Mouse (Mus musculus) midbrain, embryonic 14.5 days (tissue): ENCODE results near the gene Mn1. TPM values are rescaled to one million over a fixed set of nuclear protein-coding genes. Genes with fewer than 3 reads are reported as not detected.

Source experiments
- ATAC-seq: fragments of 200-750 bp; cut with Nextera tagmentation; 2 replicates; pipeline ENCODE4 v1.8.0; 2017; ENCODE audit warnings: moderate number of reproducible peaks, moderate library complexity; ENCODE audit not compliant: low FRiP score, low TSS enrichment
- DNase-seq: peaks from one replicate; pipeline ENCODE4 v3.0.0-alpha.2; 2015
- H3K27ac ChIP-seq: fragments of 300-500 bp; sonication (generic); replicated peaks from 2 replicates; pipeline ENCODE4 v1.5.1; 2014; ENCODE audit warnings: mild to moderate bottlenecking, low read depth, low read length, moderate library complexity
- H3K27me3 ChIP-seq: fragments of 300-500 bp; sonication (generic); 2 replicates; pipeline ENCODE4 v1.6.1; 2014; ENCODE audit warnings: low read length, control low read depth, mixed read lengths; ENCODE audit not compliant: control insufficient read depth, insufficient read depth
- H3K36me3 ChIP-seq: fragments of 300-500 bp; sonication (generic); 2 replicates; pipeline ENCODE4 v1.6.1; 2014; ENCODE audit warnings: low read length, control low read depth; ENCODE audit not compliant: control insufficient read depth, insufficient read depth
- H3K4me1 ChIP-seq: fragments of 300-500 bp; sonication (generic); 2 replicates; pipeline ENCODE4 v1.6.1; 2014; ENCODE audit warnings: mild to moderate bottlenecking, antibody characterized with exemption, low read length, control low read depth; ENCODE audit not compliant: control insufficient read depth, insufficient read depth
- H3K4me2 ChIP-seq: fragments of 300-500 bp; sonication (generic); 2 replicates; pipeline ENCODE4 v1.6.1; 2014; ENCODE audit warnings: mild to moderate bottlenecking, low read length, moderate library complexity
- H3K4me3 ChIP-seq: fragments of 300-500 bp; sonication (generic); replicated peaks from 2 replicates; pipeline ENCODE4 v1.5.1; 2014; ENCODE audit warnings: low read depth, low read length
- H3K9ac ChIP-seq: fragments of 300-500 bp; sonication (generic); replicated peaks from 2 replicates; pipeline ENCODE4 v1.6.1; 2014; ENCODE audit warnings: mild to moderate bottlenecking, low read length, moderate library complexity
- H3K9me3 ChIP-seq: fragments of 300-500 bp; sonication (generic); 2 replicates; pipeline ENCODE4 v1.6.1; 2016; ENCODE audit warnings: low read length, control low read depth, mixed read lengths; ENCODE audit not compliant: control insufficient read depth
- WGBS: fragments of 180-500 bp; shearing (Covaris S2); extraction: QIAGEN DNeasy Blood & Tissue Kit; methylation state at CpG from one replicate; pipeline ENCODE4 v1.1.7; 2014; 5-methylcytosine and 5-hydroxymethylcytosine counted together
- polyA plus RNA-seq: library from polyadenylated mRNA; unstranded; fragments of >200 nt; fragmentation: Nextera tagmentation; extraction: Ambion mirVana; gene quantifications from 2 replicates; pipeline ENCODE4 v1.2.1, GENCODE M21; 2014

The Mn1 gene
- polyA plus RNA-seq, 1 experiment from 2014 or later, result 69.2 TPM

GRCm38 (mm10) chr5:111473425-111473824, 56.3 kb downstream of the Mn1 start:
- Histone ChIP-seq H3K36me3 (no peaks in the 10 kb centered on the region), H3K4me1 (no peaks in the 10 kb centered on the region), H3K9ac (no peak overlapping the region), H3K27me3 (no peaks in the 10 kb centered on the region), H3K9me3 (no peaks in the 10 kb centered on the region), H3K4me3 (no peak overlapping the region), H3K27ac (no peak overlapping the region), H3K4me2 (no peak overlapping the region)
- DNase-seq (no peak), ATAC-seq (no peak)
- 84% methylated on average over 11 of the region's 11 CpGs for WGBS

- Histone ChIP-seq H3K4me1 (no peaks in the 10 kb centered on the region), H3K9me3 (no peaks in the 10 kb centered on the region), H3K36me3 (no peaks in the 10 kb centered on the region), H3K27me3 (no peaks in the 10 kb centered on the region), H3K4me2 (no peak overlapping the region), H3K9ac (no peak overlapping the region), H3K4me3 (no peak overlapping the region), H3K27ac (no peak overlapping the region)
- 58% methylated on average over 5 of the region's 5 CpGs for WGBS
- ATAC-seq, result no peak; the same call in 1 of the 2 replicates
- no peak for DNase-seq
Measured at GRCm38 (mm10) chr5:111475721-111476120, 58.6 kb downstream of the Mn1 start.

DNA sequence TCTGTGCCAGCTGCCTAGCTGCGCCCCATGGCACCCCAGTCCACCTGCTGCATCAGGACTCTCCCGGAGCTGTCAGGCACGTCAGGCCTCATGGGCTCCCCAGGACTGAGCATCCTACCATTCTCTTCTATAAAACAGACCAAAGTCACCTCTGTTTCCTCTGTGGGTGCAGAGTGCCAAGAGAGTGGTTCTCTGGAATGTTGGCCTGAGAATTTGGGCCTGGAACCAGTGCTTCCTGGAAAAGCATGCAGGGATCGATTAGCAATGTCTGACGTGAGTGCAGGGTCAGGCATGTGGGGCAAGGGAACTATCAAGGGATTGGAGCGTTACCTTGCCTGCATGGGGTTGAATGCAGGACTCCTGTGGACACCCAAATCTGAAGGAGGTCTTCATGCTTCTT, 59.0 kb downstream of the Mn1 start:
- Histone ChIP-seq H3K9me3 (no peaks in the 10 kb centered on the region), H3K4me3 (no peak overlapping the region), H3K27ac (no peak overlapping the region), H3K27me3 (no peaks in the 10 kb centered on the region), H3K4me1 (no peaks in the 10 kb centered on the region), H3K9ac (no peak overlapping the region), H3K4me2 (no peak overlapping the region), H3K36me3 (no peaks in the 10 kb centered on the region)
- DNase-seq (no peak), ATAC-seq (no peak)
- 78% methylated on average over 6 of the region's 6 CpGs for WGBS

- Histone ChIP-seq H3K4me3 (no peak overlapping the region), H3K4me2 (no peak overlapping the region), H3K9ac (no peak overlapping the region), H3K36me3 (no peaks in the 10 kb centered on the region), H3K4me1 (no peaks in the 10 kb centered on the region), H3K27me3 (no peaks in the 10 kb centered on the region), H3K27ac (no peak overlapping the region), H3K9me3 (peaks cover 4% of the 10 kb centered on the region; the same call in 1 of the 2 replicates)
- WGBS, result 91% methylated on average over 4 of the region's 4 CpGs
- ATAC-seq (no peak), DNase-seq (no peak)
Measured at GRCm38 (mm10) chr5:111485907-111486306, 68.7 kb downstream of the Mn1 start.

GRCm38 (mm10) chr5:111489022-111489616, 72.0 kb downstream of the Mn1 start:
- H3K36me3 ChIP-seq, result no peaks in the 10 kb centered on the region
- no peaks in the 10 kb centered on the region for H3K4me1 ChIP-seq
- H3K27ac ChIP-seq, result no peak overlapping the region
- 49% methylated on average over 7 of the region's 7 CpGs for WGBS
- ATAC-seq, result peak; percentile 76; the same call in 1 of the 2 replicates
- DNase-seq, result peak; percentile 79
- H3K4me3 ChIP-seq, result no peak overlapping the region
- H3K4me2 ChIP-seq, result 0 out of 2 replicates have a peak overlapping the region, but pooled peaks have one; percentile 21
- H3K9me3 ChIP-seq, result no peaks in the 10 kb centered on the region
- H3K9ac ChIP-seq, result no peak overlapping the region
- no peaks in the 10 kb centered on the region for H3K27me3 ChIP-seq

- ATAC-seq (no peak), DNase-seq (no peak)
- H3K9me3 ChIP-seq, result no peaks in the 10 kb centered on the region
- H3K4me1 ChIP-seq, result no peaks in the 10 kb centered on the region
- no peaks in the 10 kb centered on the region for H3K27me3 ChIP-seq
- no peaks in the 10 kb centered on the region for H3K36me3 ChIP-seq
- H3K27ac ChIP-seq, result no peak overlapping the region
- WGBS, result 82% methylated on average over 4 of the region's 4 CpGs
- no peak overlapping the region for H3K4me3 ChIP-seq
- H3K9ac ChIP-seq, result no peak overlapping the region
- H3K4me2 ChIP-seq, result no peak overlapping the region
Measured at GRCm38 (mm10) chr5:111490599-111490998, 73.4 kb downstream of the Mn1 start.

DNA sequence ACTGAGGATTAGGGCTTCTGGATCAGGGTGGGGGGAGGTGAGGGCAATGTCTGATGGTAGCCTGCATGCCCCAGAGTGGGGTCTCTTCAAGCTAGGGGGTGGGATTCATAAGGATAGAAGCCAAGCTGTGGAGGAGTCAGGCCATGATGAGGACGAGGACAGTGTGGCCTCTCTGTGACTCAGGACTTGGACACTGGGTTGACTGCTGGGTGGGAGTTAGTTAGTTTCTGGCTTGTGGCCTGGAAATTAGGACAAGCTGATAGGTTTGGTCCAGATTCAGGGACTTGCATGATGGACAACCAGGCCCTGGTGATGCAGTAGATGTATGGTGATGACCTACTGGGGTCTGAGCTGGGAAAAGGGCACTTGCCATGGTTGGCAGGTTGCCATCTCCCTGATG, 74.3 kb downstream of the Mn1 start:
- ATAC-seq (no peak), DNase-seq (no peak)
- Histone ChIP-seq H3K9ac (no peak overlapping the region), H3K27ac (no peak overlapping the region), H3K9me3 (no peaks in the 10 kb centered on the region), H3K4me1 (peaks cover 5% of the 10 kb centered on the region; the same call in 1 of the 2 replicates), H3K27me3 (no peaks in the 10 kb centered on the region), H3K4me2 (no peak overlapping the region), H3K36me3 (no peaks in the 10 kb centered on the region), H3K4me3 (no peak overlapping the region)
- 84% methylated on average over 1 of the region's 1 CpGs for WGBS

DNA sequence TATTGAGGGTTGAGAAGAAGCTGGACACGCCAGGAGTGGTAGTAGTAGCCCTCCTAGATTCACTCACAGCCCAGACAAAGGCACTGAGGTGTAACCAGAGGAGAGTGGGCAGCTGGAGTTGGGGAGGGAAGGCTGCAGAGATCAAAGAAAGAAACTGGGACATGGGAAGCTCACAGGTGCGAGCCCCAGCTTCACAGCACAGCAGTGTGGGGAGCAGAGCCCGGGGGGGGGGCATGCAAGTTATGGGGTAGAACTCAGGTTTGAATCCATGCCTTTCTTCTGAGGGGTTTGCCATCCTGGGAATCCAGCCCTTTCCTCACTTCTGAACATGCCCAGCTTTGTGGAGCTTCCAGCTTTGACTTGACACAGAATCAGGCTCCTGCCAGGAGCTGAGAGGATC, 82.9 kb downstream of the Mn1 start:
- H3K9ac ChIP-seq, result no peak overlapping the region
- 79% methylated on average over 3 of the region's 3 CpGs for WGBS
- H3K9me3 ChIP-seq, result no peaks in the 10 kb centered on the region
- no peak overlapping the region for H3K4me2 ChIP-seq
- ATAC-seq (no peak), DNase-seq (no peak)
- H3K4me3 ChIP-seq, result no peak overlapping the region
- H3K27ac ChIP-seq, result no peak overlapping the region
- H3K27me3 ChIP-seq, result no peaks in the 10 kb centered on the region
- H3K4me1 ChIP-seq, result peaks cover 5% of the 10 kb centered on the region; the same call in 1 of the 2 replicates
- no peaks in the 10 kb centered on the region for H3K36me3 ChIP-seq

DNA sequence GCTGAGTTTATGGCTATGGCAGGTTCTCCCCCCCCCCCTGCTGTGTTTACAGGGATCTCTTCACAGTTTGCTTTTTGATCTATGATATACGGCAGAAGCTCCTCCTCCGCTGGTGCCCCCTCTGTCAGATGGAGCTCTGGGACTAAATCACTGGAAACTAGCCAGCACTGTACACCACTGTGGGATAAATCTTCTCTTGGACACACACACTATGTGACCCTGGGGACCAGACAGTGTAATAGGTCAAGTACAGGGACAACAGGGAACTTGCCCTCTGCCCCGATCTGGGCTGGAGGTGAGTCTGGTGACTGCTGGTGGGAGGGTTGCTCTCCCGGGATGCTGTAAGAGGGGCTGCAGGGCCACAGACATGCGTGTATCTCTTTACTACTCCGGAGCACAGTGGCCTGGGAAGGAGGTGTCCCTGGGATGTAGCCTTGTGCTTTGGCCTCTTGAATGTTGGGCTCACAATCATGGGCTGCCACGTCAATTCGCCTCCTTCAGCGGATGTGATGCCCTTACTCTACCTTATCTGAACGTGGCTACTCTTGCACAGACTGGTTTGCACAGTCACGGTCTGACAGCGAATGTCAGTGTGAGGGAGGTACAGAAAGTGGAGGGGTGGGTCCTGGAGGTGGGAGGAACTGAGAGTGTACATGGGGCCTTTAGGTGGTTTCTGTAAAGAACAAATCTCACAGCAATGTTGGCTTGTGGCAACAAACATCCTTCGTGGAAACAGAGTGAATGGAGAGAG, 84.7 kb downstream of the Mn1 start:
- WGBS, result 77% methylated on average over 13 of the region's 13 CpGs
- H3K9ac ChIP-seq, result no peak overlapping the region
- no peak overlapping the region for H3K27ac ChIP-seq
- H3K9me3 ChIP-seq, result no peaks in the 10 kb centered on the region
- no peak for ATAC-seq
- no peaks in the 10 kb centered on the region for H3K36me3 ChIP-seq
- H3K27me3 ChIP-seq, result no peaks in the 10 kb centered on the region
- no peak overlapping the region for H3K4me2 ChIP-seq
- no peaks in the 10 kb centered on the region; the same call in 1 of the 2 replicates for H3K4me1 ChIP-seq
- H3K4me3 ChIP-seq, result no peak overlapping the region
- no peak for DNase-seq
